Mouse (Mus musculus) right cerebral cortex, postnatal 36 days (tissue): ENCODE results near the gene Faim.

Experiments
- DNase-seq, 2 experiments: peaks; one replicate each; pipeline ENCODE4 v3.0.0; 2022; ENCODE audit warnings: low spot score in 2 of 2, mixed read lengths in 1 of 2

Gene Faim

DNA sequence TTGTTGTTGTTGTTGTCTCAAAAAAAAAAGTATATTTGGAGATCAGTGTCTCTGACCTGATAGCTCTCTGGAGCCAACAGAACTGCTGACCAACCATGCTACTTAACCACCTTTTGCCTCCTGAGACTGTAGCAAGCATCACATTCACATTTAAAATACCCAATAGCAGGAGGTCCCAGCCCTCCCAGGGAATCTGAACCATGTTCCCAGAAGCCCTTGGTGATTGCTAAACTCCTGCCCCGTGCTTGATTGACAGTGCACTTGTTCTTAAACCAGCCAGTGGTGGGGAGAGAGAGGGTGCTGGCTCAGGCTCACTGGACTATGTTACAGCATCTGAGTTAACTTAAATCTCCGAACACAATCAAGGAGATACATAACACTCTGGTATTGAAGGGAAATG is 11.3 kb upstream of the Faim start:
- no peak for DNase-seq

DNA sequence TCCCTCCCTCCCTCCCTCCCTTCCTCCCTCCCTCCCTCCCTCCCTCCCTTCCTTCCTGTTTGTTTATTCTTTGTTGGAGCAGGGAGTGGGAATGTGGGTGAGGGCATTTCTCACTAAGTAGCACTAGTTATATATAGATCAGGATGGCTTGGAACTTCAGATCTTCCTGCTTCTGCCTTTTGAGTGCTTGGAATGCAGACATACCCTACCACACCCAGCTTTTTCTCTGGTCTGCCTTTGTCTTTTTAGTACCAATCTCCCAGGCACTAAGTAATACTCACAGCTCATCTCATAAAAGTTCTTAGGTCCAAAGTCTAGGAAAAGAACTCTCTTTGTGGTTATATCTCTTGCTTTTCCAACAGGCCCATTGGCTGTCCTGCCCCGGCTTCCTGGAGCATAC is 10.1 kb upstream of the Faim start:
- no peak for DNase-seq

DNA sequence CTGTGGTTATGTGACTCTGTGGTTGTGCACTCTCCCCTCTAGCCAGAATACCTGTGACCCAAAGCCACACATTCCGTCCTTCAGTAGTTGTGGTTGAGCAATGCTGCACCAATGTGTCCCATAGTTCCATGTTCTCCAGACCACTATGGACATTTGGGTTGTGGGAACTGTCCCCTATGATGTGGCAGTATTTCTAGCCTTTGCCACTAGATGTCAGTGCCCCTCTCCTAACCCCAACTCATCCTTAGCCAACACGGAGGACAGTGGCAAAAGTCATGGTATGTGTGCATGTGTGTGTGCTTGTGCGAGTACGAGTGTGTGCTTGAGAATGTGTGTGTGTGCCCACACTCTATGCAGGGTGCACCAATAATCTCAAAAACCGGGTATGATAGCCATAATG is 9.7 kb upstream of the Faim start:
- no peak for DNase-seq

DNA sequence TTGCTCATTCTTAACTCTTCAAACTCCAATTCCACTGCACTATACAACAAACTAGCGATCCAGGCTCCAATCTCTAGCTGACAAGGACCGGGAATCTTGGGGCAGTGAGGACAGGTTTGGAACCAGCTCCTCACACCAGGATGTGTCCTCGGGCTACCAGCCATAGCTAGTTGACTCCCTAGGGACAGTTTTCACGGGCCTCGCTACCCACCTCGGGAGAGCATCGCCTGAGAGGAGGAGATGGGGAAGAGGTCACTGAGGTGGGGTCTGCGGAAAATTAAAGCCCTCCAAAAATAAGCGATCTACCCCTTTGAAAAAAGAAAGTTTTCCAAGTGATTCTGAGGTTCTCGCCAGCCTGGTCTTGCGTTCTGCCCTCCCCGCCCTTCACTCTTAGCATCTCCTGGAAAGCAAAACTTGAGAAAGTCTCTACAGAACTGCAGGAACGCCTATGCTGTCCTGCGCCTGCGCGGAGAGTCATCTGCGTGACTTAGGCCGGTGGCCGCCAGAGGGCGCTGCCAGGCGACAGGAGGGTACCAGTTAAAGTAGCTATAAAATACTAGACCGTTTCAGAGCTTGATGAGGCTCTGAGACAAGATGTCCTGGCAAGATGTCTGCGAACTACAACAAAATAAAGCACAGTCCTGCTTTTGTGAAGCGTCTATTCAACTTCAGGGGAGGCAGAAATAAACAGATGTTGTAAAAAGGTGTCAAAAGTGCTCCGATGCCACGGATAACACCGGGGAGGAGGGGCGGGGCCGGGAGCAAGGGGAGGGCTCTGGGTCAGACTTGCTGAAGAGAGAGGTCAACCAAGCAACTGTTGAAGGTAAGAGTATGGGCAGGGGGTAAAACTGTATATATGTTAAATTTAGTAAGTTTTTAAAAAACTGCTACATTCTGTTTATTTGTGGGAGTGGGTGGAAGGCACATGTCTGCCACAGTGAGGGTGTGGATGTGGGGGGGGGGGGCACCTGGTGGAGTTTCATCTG is 6.4 kb upstream of the Faim start:
- peak; percentile 67 to 74 for DNase-seq

DNA sequence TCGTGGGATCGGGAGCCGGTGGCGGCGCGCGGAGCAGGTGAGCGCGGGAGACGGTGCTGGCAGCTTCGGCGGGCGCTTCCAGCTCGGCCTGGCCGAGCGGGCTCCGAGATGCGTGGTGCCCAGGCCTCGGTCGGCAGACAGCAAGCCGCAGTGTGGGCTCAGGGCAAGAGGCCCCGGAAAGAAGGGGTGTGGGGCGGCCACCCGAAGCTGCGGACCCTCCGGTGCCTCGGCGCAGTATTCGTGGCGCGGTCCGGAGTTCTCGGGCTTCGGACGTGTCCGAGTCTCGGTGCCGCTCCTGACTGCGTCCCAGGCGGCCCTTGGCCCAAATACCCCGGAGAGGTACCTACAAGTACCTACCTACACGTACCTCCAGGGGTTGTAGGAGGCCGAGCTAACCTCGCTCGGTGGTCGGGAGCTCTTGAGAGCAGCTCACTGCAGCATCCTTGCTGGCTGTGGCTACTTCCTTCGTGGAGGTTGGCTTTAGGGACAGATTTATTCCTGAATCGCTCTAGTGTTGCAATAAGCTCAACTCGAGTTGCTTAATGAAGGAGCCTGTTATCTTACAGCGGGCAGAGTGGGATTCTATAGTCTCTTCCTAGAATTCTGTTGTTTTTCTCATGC is 413 bp downstream of the Faim start:
- DNase-seq: peak; percentile 19 to 27

DNA sequence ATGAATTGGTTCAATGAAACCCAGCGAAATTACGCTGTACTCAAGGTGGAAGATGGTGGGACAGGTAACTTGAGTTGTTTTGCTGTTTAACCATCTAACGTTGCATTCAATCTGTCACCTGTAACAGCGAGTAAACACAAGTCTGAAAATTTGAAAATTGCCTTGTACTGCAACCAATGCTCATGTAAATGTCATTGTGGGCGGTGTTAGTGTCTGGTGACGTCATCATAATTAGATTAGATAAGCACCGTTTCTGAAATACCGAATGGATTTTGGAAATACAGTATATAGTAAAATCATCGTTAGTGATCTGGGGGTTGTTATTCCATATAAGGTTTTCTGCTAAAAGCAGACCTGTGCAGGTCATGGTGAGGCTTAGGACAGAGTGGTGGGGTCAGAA is 958 bp downstream of the Faim start:
- DNase-seq: no peak

DNA sequence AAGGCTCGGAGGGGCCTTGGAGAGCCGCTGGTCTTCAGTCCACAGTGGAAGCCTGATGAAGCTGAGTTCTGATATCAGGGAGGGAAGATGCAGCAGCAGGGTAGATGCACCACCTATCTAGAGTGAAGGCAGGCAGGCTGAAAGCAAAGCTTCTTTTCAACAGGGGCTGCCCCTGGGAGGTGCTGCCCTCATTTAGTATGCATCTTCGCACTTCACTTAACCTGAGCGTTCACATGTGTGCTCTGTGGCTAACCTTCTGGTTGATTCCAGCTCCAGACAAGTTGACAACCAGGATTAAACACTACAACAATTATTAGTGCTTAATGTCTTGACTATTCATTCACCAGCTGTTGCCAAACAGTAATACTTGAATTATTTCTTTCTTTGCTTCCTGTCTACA is 7.9 kb downstream of the Faim start:
- DNase-seq: no peak

DNA sequence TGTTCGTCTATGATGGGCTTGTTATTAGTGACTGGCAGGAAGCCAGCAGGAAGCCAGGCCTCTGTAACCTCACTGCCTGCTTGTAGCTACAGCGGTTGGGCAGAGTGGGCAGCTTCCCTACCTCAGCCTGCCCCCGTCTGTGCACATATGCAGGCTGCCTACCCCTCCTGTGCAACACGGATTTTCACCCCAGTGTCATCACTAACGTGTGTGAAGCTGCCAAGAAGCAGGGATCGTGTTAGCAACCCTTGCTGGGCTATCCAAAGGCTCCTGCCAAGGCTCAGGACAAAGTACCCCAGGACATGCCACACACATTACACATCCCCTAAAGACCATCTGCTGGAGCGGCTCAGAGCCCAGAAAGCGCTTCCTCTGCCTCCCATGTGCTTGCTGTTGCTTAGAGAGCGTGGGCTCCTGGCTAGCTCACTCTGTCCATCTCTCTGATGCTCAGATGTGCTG is 13.7 kb downstream of the Faim start:
- peak; percentile 24 to 39 for DNase-seq

DNA sequence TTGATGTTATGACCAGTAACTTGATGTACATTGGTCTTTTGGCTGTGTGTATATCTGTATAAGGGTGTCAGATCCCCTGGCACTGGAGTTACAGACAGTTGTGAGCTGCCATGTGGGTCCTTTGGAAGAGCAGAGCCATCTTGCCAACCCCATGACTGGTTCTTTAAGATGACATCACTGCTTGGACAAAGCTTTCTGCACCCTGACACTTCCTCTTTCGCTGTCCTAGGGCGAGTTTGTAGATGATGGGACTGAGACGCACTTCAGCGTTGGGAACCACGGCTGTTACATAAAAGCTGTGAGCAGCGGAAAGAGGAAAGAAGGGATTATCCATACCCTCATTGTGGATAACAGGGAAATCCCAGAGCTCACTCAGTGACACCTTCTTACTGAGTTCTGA is 15.2 kb downstream of the Faim start:
- no peak for DNase-seq

DNA sequence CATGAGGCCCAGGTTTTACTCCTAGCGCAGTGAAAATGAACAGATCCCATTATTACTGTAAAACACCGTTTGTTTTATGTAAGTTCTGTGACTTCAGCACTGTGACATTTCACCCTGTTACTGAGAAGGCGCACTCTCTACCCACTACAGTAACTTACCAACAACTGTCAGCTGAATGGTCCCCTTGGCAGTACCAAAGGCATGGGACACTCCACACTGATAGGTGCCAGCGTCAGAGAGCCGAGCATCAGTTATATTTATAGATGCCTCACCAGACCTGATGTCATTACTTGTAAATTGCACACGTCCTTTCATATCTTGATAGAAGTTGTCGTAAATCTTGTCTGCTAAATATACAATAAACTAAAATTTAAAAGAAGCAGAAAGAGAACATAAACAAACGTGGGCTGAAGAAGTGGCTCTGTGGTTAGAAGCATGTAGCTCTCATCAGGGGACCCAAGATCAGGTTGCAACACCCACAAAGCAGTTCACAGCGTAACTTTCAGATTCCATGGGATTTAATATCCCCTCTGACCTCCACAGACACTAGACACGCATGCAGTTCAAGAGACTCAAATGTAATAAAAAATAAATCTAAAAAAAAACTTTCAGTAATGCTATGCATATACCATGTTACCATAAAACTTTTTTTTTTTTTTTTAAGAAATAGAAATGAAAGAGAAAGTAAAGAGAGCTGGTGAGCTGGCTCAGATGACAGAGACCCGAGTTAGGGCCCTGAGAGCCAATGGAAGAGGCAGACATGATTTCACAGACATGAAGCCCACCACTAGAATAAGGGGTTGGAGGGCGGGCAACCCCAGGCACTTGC is 23.1 kb downstream of the Faim start:
- no peak for DNase-seq

DNA sequence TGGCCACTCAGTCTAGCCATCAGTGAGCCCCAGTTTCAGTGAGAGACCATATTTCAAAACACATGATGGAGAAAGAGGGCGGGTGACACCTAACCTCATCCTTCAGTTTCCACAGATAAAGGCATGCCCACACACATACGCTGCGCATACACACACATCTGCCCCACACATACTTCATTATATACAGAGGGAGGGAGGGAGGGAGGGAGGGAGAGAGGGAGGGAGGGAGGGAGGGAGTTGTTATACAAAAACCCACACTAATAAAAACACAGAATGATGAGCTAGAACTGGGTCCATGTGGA is 23.7 kb downstream of the Faim start:
- no peak for DNase-seq

DNA sequence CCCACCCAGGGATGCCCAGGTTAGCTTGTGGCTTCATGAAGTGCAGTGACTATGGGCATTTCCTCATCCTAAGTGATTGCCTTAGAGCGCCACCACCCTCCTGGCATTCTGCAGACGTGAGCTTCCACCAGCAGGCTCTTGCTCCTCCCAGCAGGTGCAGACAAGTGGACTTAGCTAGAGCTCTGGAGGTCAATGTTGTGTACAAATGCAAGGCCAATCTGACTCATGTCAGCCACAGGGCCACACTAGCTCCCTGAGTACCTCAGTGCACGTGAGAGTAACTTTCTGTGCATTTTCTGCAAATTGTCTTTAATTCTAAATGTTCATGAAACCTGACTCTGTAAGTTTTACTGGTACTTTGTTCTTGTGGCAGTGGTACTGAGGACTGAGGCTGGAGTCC is 30.1 kb downstream of the Faim start:
- no peak for DNase-seq

DNA sequence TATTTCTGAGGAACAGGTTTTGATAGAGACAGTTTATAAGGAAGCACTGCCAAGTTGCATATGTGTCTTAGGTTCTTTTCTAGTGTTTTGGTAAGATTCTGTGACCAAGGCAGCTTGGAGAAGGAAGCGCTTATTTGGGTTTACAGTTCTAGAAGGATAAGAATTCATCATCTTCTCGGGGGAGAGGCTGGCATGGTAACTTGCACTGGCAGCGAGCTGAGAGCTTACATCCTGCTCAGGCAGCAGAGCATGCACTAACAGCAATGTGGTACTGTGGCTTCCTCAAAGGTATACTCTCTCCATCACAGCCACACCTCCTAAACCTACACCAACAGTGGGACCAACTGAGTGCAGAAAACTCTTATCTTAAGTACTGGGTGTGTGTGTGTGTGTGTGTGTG is 30.6 kb downstream of the Faim start:
- peak in 1 of 2 experiments; percentile 14 for DNase-seq

DNA sequence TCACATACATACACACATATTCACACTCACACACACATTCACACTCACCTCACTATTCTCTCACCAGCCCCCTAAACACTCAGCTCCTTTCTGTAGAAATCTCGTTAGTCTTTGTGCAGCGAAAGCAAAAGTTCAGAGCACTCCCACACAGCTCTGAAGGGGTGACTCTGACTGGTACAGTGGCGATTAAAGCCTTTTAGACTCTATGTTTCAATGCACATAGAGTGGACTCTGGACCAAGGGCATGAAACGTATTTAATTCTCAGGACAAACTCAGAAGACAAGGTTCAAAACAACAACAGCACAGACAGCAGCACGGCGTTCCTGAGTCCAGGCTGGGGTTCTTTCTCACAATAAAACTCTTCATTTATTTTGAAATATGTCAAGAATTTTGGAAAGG is 31.5 kb downstream of the Faim start:
- DNase-seq: no peak

DNA sequence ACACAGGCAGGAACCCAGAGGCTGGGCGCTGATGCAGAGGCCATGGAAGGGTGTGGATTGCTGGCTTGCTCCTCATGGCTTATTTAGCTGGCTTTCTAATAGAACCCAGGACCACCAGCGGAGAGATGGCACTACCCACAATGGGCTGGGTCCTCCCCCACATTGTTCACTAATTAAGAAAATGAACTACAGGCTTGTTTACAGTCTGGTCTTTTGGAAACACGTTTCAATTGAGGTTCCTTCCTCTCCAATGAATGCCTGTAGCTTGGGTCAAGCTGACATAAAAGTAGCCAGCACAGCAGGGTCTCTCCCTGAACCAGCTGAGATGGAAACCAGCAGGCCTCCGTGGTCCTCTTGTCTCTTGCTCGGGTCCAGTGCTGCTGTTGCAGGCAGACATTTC is 35.0 kb downstream of the Faim start:
- DNase-seq: no peak

DNA sequence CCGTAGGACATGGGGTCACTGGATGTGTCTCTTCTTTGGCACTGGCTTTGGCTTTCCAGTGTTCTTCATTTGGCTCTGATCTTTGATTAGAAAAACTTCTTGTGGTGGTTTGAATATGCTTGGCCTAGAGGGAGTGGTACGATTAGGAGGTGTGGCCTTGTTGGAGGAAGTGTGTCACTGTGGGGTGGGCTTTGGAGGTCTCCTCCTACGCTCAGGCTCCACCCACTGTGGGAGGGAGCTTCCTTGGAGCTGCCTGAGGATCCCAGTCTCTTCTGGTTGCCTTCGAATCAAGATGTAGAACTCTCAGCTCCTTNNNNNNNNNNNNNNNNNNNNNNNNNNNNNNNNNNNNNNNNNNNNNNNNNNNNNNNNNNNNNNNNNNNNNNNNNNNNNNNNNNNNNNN is 35.6 kb downstream of the Faim start:
- no peak for DNase-seq

DNA sequence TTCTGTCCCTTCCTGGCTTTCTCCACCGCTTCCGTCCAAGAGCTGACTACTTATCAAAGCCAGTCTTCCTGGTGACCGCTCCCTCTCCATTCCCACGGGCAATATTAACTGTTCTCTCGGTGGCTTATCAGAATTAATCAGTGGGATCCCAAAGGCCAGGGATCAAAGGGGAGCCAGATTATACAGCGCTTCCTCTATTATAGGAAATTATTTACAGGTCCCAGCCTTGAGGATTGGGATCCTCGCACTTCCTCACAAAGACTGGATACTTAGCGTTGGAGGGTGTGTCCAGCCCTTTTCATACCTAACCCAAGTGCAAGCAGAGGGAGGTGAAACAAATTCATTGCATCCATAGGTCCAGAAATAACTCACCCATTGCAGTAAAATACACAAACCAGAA is 45.9 kb downstream of the Faim start:
- DNase-seq: no peak

DNA sequence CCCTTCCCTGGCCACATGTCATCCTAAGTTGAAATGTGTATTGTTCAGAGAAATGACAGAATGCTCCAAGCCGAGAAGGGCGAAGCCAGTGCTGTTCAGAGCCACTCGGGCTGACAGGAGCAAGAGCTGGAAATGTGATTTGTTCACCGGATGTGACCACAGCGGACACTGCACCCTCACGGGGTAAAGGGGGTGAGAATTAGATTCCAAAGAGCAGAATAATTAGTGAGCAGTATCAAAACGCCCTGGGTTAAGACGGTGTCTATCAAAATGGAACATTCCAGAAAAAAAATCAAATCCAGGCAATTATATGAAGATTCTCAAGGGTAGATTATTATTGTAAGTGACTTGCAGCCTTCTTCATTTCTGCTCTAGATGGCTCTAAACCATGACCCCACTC is 47.9 kb downstream of the Faim start:
- DNase-seq: no peak

DNA sequence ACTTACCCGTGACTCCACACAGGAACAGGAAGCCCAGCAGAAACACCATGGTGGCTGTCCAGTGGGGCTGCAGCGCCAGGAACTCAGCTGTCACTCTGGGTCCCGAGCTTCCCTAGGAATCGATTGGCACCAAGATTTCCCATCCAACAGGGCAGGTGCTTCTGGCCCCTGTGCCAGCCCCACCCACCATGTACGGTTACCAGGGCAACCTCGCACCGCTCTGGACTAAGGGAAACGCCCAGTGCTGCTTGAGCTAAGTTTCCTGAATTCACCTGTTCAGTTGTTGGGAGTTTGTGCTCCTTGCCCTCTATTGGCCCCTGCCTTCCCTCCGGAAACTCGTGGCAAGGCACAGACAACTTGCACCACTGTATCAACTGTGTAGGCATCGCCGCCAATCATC is 49.4 kb downstream of the Faim start, which contains the start of gene Gm1123:
Gene Gm1123, minus strand, starts transcription at position 141 of the 400 bp plus-strand sequence.
- DNase-seq: no peak

DNA sequence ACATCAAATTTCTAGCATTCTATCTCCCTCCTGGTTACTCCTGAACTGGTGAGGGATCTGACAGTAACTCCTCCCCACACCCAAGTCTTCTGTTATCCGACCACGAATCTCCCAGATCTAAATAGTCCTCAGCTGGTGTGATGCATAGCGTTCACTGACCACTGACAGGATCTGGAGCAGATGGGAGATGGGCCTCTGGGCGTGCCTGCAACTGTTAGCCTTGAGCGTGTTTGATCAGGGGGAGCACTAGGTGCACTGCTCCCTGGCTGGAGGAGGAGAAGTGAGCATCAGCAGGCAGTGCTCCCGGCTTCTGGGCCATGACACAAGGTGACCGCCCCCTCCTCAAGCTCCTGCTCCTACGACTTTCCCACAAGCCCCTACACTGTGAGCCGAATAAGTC is 55.8 kb downstream of the Faim start:
- DNase-seq: no peak

DNA sequence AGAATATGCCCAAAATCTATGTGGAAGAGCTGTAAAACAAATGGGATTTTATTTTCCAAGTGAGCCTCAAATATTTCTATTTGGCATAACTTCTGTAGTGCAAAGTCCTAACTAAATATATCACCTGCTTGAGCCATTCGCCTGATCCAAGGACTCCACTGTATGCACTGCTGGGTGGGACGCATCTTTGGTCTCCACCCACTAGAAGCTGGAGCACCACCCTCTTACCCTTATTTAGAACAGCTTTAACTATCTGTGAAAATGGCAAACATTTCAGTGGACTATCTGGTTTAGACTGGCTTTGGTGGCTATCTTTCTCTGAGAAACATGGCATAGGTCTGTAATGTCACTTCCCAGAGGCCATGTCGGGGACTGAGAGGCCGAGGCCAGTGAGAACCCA is 56.5 kb downstream of the Faim start:
- no peak for DNase-seq

DNA sequence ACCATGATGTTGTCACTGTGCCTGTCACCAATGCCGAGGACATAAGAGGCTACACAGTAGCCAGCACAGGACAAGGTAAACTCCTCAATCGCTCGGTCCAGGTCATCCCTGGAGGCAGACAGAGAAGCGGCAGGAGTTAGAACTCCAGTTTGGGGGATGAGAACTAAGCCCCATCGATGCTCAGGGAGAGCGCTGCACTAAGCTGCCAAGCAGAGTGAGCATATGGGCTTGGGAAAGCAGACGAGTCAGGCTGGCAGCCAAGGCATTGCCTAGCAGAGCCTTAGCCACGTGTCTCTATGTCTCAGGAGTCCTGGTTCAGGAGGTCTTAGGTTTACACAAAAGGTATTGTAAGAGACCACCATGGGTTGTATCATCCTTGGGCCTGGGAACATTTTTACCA is 58.6 kb downstream of the Faim start:
- no peak for DNase-seq
